Mouse (Mus musculus): ENCODE results near the gene Nsmf. TPM values are rescaled to one million over a fixed set of nuclear protein-coding genes. Genes with fewer than 3 reads are reported as not detected.

Nsmf gene
- total RNA-seq, 1 experiment from 2014 or later, result 28.3 TPM

DNA sequence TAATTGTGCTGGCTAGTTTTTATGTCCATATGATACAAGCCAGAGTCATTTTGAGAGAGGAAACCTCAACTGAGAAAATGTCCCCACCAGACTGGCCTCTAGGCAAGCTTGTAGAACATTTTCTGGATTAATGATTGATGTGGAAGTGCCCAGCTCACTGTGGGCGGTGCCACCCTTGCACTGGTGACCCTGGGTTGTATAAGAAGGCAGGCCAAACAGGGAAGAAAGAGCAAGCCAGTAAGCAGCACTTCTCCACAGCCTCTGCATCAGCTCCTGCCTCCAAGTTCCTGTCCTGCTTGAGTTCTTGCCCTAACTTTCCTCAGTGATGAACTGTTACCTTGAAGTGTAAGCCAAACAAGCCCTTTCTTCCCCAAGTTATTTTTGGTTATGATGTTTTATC is 24.8 kb downstream of the Nsmf start:
- ATAC-seq (replicated peaks; ENCODE audit: insufficient number of reproducible peaks, low FRiP score, low TSS enrichment, poor library complexity, severe bottlenecking), result no peak

DNA sequence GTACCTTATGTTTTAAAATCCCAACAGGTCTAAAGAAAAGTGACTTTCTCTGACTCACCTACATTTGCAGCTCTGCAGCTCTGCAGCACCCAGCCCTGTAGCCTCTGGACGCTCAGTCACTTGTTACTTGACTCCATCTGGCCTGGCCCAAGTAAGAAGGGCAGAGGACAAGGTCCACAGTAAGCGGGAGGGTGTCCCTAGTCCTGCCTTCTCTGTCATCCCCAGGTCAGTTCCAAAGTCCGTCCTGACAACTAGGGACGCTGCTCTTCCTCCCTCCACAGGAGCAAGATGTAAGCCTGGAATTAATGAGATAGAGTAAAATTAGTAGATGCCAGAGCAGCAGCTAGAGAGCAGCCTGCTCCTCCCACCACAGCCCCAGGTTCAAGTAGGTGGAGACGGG is 25.9 kb downstream of the Nsmf start, which contains the start of gene Entpd8:
Gene Entpd8, plus strand, starts transcription at position 229 of the 400 bp plus-strand sequence.
- ATAC-seq (replicated peaks; ENCODE audit: insufficient number of reproducible peaks, low FRiP score, low TSS enrichment, poor library complexity, severe bottlenecking), result no peak

DNA sequence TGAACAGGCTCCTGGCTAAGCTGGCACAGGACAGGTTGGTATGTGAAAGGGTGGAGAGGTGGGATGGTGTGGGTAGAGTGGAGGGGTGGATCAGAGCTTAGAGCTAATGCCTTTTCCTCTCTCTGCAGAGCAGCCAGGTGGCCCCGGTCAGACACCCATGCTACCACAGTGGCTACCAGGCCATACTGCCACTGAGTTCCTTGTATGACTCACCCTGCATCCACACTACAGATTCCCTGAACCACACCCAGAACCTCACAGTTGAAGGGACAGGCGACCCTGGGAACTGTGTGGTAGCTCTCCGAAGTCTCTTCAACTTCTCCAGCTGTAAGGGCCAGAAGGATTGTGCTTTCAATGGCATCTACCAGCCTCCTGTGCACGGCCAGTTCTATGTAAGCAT is 29.5 kb downstream of the Nsmf start:
- ATAC-seq (replicated peaks; ENCODE audit: insufficient number of reproducible peaks, low FRiP score, low TSS enrichment, poor library complexity, severe bottlenecking), result no peak

DNA sequence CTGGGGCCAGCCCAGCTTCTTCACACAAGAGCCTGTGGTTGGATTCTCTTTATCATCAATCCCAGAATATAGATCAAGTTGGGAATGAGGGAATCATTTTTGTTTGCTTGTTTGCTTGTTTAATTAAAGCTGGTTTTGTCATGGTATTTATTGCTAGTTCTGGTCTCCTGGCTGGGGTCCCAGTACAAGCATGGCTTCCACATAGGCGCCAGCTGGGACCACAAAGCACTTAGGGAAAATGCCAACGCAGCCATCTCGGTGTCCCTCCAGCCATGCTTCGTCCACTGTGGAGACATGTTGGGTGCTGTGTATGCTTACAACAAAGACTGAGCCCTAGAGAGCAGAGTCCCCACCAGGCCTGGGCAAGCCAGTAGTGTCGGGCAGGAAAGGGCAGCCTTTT is 31.4 kb downstream of the Nsmf start:
- no peak for ATAC-seq (replicated peaks; ENCODE audit: insufficient number of reproducible peaks, low FRiP score, low TSS enrichment, poor library complexity, severe bottlenecking)

GRCm38 (mm10) chr2:25087842-25088241 is 33.7 kb downstream of the Nsmf start:
- ATAC-seq (replicated peaks; ENCODE audit: insufficient number of reproducible peaks, low FRiP score, low TSS enrichment, poor library complexity, severe bottlenecking), result no peak

DNA sequence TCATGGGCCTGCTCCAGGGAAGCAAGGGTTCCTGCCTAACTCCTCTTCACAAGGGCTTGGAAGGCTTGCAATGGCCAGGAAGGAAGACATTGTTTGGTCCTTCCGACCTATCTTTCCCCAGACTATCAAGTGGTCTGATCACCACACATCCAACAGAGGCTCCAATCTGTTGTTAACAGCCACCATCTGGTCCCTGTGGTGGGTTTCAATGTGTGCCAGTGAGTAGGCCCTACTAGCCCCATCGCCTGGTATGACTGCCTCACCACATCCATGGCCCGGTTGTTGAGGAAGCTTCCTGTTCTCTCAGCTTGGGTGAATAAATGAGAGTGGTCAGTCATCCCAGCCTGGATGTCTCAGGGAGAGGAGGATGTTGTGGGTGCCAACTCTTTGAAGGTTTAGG is 34.5 kb downstream of the Nsmf start:
- no peak for ATAC-seq (replicated peaks; ENCODE audit: insufficient number of reproducible peaks, low FRiP score, low TSS enrichment, poor library complexity, severe bottlenecking)

GRCm38 (mm10) chr2:25094785-25095108 is 40.6 kb downstream of the Nsmf start:
- no peak for ATAC-seq (replicated peaks; ENCODE audit: insufficient number of reproducible peaks, low FRiP score, low TSS enrichment, poor library complexity, severe bottlenecking)

DNA sequence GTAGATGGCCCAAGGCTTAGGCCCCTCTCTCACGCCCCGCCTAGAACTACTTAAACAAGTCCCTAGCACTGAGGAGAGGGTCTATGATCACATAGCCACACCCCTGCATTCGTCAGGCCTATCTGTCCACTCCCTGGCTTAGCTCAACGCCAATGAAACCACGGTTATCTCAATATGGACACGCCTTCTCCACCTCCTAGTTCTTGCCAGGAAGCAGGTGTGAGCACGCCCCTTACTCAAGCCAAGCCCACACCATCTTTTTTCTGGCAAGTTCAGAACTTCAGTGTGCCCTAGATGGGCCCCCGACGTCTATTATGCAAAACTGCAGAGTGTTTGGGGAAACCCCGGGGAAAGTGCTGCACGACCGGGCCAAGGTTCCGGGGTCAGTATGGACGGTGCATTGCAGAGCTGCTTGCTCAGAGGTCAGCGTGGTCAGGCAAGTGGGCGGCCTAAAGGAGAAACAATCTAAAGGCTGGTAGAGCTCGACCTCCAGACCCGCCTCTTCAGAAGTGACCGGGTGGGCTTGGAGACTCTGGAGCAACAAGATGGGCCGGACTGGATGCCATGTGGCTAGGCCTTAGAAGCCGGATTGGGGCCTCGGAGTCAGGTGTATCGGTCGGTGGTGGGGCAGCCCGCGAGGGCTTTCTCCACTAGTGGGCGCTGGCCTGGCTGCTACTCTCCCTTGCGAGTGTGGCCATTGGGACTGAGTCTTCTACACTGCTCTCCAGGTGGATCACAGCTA is 41.1 kb downstream of the Nsmf start, which contains the start of gene Noxa1:
Gene Noxa1, minus strand, starts transcription at position 41 of the 742 bp plus-strand sequence.
- ATAC-seq (replicated peaks; ENCODE audit: insufficient number of reproducible peaks, low FRiP score, low TSS enrichment, poor library complexity, severe bottlenecking), result no peak

DNA sequence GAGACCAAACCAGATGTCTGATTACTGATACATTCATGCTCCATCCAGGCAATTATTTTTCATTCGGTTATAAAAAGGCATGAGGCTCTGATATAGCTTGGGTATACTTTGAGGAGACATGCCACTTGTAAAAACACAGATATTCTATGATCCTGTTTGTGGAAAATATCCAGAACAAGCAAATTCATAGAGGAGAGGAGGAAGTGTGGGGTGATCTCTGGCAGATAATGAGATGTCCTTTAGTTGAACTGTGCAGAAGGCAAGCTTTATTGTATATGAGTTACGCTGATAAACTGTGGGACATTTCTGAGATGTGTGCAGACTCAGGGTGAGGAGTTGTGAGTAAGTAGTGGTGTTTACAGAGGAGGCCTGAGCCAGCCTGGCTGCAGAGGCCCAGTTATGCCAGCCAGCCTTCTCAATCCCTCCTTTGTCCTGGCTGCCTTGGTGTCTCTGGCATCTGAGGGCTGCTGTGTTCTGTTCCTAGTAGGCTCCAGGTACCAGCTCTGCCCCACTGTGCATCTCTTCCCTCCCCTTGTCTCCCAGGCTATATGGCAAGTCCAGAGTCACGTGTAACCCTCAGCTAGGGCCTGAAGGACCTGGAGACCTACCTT is 44.0 kb downstream of the Nsmf start:
- ATAC-seq (replicated peaks; ENCODE audit: insufficient number of reproducible peaks, low FRiP score, low TSS enrichment, poor library complexity, severe bottlenecking), result no peak

DNA sequence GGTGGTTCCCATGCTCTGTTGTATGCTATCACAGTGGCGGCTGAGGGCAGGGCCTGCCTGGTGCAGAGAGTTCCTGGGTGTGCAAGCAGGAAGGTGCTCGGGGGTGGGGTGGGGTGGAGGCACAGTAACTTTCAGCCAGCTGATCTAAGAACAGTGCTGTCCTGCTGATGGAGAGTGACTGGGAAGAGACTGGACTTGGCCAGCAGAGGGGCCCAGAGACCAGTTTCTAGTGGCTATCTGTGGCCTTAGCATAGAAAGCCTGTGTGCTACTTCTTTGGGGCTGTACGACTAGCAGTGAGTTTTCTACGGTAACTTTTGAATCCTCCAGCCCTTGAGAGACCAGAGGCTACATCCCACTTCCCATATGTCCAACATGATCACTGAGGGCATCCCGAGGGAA is 44.8 kb downstream of the Nsmf start:
- ATAC-seq (replicated peaks; ENCODE audit: insufficient number of reproducible peaks, low FRiP score, low TSS enrichment, poor library complexity, severe bottlenecking), result no peak

GRCm38 (mm10) chr2:25099703-25100102 is 45.5 kb downstream of the Nsmf start:
- no peak for ATAC-seq (replicated peaks; ENCODE audit: insufficient number of reproducible peaks, low FRiP score, low TSS enrichment, poor library complexity, severe bottlenecking)

DNA sequence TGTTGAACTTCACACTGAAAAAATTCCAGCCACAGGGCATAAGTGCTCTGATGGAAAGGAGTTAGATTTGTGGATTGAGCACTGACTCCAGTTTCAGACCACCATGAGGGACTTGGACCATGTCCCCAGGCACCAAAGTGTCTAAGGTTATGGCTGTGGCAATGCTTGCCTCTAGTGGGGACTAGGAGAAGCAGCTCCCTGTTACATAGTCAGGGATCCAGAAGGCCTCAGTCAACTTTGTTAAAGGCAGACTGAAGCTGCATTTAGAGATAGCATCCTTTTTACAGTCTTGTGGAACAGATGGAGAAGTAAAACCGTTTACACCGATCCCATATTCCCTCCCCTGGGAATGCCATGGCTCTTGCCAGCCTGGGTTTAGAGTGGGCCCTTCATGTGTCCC is 50.0 kb downstream of the Nsmf start:
- ATAC-seq (replicated peaks; ENCODE audit: insufficient number of reproducible peaks, low FRiP score, low TSS enrichment, poor library complexity, severe bottlenecking), result no peak

DNA sequence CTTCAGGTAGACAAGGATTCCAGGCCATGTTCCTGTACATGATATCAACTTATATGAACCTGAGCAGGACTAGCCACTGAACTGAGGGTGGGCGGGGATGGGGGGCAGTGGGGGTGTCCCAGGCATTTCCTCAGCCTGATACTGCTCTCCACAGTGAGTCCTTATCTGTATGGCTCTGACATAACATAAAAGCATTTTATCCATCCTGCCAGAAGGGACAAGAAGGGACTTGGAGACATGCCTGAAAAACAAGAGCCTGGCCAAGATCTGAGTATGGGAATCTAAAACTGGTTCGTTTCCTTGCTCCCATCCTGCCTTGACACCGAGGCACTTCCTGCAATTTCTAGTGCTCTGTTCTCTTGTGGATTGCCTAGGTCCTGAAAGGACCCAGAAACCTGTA is 51.9 kb downstream of the Nsmf start:
- ATAC-seq (replicated peaks; ENCODE audit: insufficient number of reproducible peaks, low FRiP score, low TSS enrichment, poor library complexity, severe bottlenecking), result no peak

- no peak for ATAC-seq (replicated peaks; ENCODE audit: insufficient number of reproducible peaks, low FRiP score, low TSS enrichment, poor library complexity, severe bottlenecking)
These were observed 55.3 kb downstream of the Nsmf start for GRCm38 (mm10) chr2:25109487-25109886.

- no peak for ATAC-seq (replicated peaks; ENCODE audit: insufficient number of reproducible peaks, low FRiP score, low TSS enrichment, poor library complexity, severe bottlenecking)
These were observed 56.5 kb downstream of the Nsmf start for GRCm38 (mm10) chr2:25110505-25111183.

DNA sequence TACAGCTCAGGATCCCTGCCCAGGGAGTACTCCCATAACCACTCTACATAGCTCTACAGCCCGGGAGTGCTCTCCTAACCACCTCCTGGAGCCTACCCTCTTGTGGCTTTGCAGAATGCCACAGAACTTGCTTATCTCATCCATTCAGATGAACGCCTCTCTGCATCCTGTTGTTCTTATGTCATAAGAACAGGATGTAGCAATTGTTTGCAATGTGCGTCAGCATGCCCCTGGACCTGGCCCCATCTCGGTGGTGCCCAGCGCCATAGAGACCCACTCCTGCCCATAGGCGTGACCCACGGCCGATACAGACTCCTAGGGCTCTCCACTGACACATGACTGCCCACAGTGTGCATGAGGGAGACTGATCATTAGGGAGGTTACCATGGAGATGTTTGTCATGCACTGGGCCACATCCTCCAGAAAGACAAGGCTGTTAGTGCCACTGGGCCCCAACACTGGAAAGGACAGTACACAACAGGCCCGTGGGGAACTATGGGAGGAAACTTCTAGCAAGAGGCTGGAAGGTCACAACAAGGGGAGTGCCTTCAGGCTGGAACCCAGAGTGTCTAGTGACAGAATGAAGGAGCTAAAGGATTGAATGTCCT is 57.1 kb downstream of the Nsmf start:
- peak; percentile 59; the same call in 1 of the 2 replicates for ATAC-seq (replicated peaks; ENCODE audit: insufficient number of reproducible peaks, low FRiP score, low TSS enrichment, poor library complexity, severe bottlenecking)
